ENCODE assay signal across 10 mouse cellular contexts in genomic region chr4:155162433-155163319, GRCm38 (mm10). TPM values are rescaled to one million over a fixed set of nuclear protein-coding genes. Genes with fewer than 3 reads are reported as not detected.
DNase-seq lines count a peak whose midpoint lies in the region; ATAC-seq and TF ChIP-seq lines count a peak whose summit lies in the region.
"Had no signal": no experiment of that assay in that cellular context is flagged by ENCODE, and none has a peak within 500 bp of the region (broad histone marks: within the 10 kb centered on the region; RNA-seq: fewer than 3 reads in every experiment).

No protein-coding gene starts in this region.

- no peak overlapping the region for H3K4me2 ChIP-seq in midbrain, embryonic 13.5 days (replicated peaks)
- no peak overlapping the region for H3K4me2 ChIP-seq in midbrain, embryonic 11.5 days
- no peak overlapping the region for H3K4me2 ChIP-seq in forebrain, postnatal 0 days (ENCODE audit: low read depth)
- H3K4me2 ChIP-seq: embryonic facial prominence, embryonic 13.5 days; midbrain, embryonic 12.5 days had no signal

- H3K36me3 ChIP-seq in midbrain, embryonic 10.5 days, result peaks cover 47% of the 10 kb centered on the region
- H3K36me3 ChIP-seq in midbrain, embryonic 13.5 days, result peaks cover 21% of the 10 kb centered on the region
- peaks cover 41% of the 10 kb centered on the region for H3K36me3 ChIP-seq in embryonic facial prominence, embryonic 10.5 days (replicated peaks)
- H3K36me3 ChIP-seq in midbrain, embryonic 11.5 days (ENCODE audit: control insufficient read depth, insufficient read depth, low read length), result peaks cover 7% of the 10 kb centered on the region
- peaks cover 24% of the 10 kb centered on the region for H3K36me3 ChIP-seq in forebrain, postnatal 0 days (ENCODE audit: insufficient read depth)

- H3K27me3 ChIP-seq in midbrain, embryonic 10.5 days (ENCODE audit: low read depth, poor library complexity, severe bottlenecking), result no peaks in the 10 kb centered on the region
- H3K27me3 ChIP-seq in midbrain, embryonic 13.5 days, result no peaks in the 10 kb centered on the region
- no peaks in the 10 kb centered on the region for H3K27me3 ChIP-seq in embryonic facial prominence, embryonic 10.5 days (replicated peaks; ENCODE audit: low read depth, poor library complexity, severe bottlenecking)
- H3K27me3 ChIP-seq in midbrain, embryonic 11.5 days (ENCODE audit: control insufficient read depth, insufficient read depth, low read length), result no peaks in the 10 kb centered on the region
- no peaks in the 10 kb centered on the region for H3K27me3 ChIP-seq in forebrain, postnatal 0 days (ENCODE audit: insufficient read depth, low read length)
- H3K27me3 ChIP-seq: embryonic facial prominence, embryonic 13.5 days; midbrain, embryonic 12.5 days had no signal

- DNase-seq in midbrain, embryonic 10.5 days (ENCODE audit: low spot score), result no peak
- DNase-seq in embryonic facial prominence, embryonic 10.5 days (ENCODE audit: low spot score), result no peak
- peak; percentile 64 for DNase-seq in lung, postnatal 36 days
- peak; percentile 81 for DNase-seq in thymus, postnatal 25 days
- no peak for DNase-seq in left cerebral cortex, adult 11 months (ENCODE audit: low spot score)
- no peak for DNase-seq in midbrain, embryonic 11.5 days (ENCODE audit: low spot score, missing footprints)
- DNase-seq in forebrain, postnatal 0 days, result no peak

- peaks cover 57% of the 10 kb centered on the region for H3K4me1 ChIP-seq in midbrain, embryonic 10.5 days
- peaks cover 42% of the 10 kb centered on the region for H3K4me1 ChIP-seq in midbrain, embryonic 13.5 days (replicated peaks)
- H3K4me1 ChIP-seq in embryonic facial prominence, embryonic 10.5 days, result peaks cover 57% of the 10 kb centered on the region
- H3K4me1 ChIP-seq in midbrain, embryonic 11.5 days (ENCODE audit: control insufficient read depth, insufficient read depth, low read length), result peaks cover 20% of the 10 kb centered on the region
- no peaks in the 10 kb centered on the region for H3K4me1 ChIP-seq in forebrain, postnatal 0 days (ENCODE audit: insufficient read depth)

- no peak overlapping the region for H3K9ac ChIP-seq in midbrain, embryonic 13.5 days (replicated peaks)
- H3K9ac ChIP-seq in midbrain, embryonic 11.5 days (ENCODE audit: low read length), result no peak overlapping the region
- H3K9ac ChIP-seq in forebrain, postnatal 0 days, result no peak overlapping the region
- H3K9ac ChIP-seq: embryonic facial prominence, embryonic 13.5 days; midbrain, embryonic 12.5 days had no signal

- 79% methylated on average over 7 of the region's 7 CpGs for WGBS in midbrain, embryonic 10.5 days
- WGBS in midbrain, embryonic 13.5 days, result 88% methylated on average over 7 of the region's 7 CpGs
- WGBS in embryonic facial prominence, embryonic 10.5 days, result 68% methylated on average over 7 of the region's 7 CpGs
- WGBS in midbrain, embryonic 11.5 days, result 83% methylated on average over 7 of the region's 7 CpGs
- 84% methylated on average over 7 of the region's 7 CpGs for WGBS in forebrain, postnatal 0 days

- no peaks in the 10 kb centered on the region for H3K9me3 ChIP-seq in midbrain, embryonic 10.5 days (replicated peaks)
- H3K9me3 ChIP-seq in midbrain, embryonic 13.5 days, result no peaks in the 10 kb centered on the region
- no peaks in the 10 kb centered on the region for H3K9me3 ChIP-seq in embryonic facial prominence, embryonic 10.5 days
- no peaks in the 10 kb centered on the region for H3K9me3 ChIP-seq in midbrain, embryonic 11.5 days (ENCODE audit: control insufficient read depth, low read length)
- no peaks in the 10 kb centered on the region for H3K9me3 ChIP-seq in forebrain, postnatal 0 days (ENCODE audit: low read length)
- H3K9me3 ChIP-seq: embryonic facial prominence, embryonic 13.5 days; midbrain, embryonic 12.5 days had no signal

- TF ChIP-seq CTCF in forebrain, postnatal 0 days (IDR thresholded peaks at IDR 0.05; ENCODE audit: low read depth), result no peak

- no peak for ATAC-seq in midbrain, embryonic 13.5 days
- no peak for ATAC-seq in midbrain, embryonic 11.5 days (ENCODE audit: low FRiP score)
- ATAC-seq in forebrain, postnatal 0 days, result no peak

- H3K4me3 ChIP-seq in midbrain, embryonic 10.5 days, result no peak overlapping the region
- no peak overlapping the region for H3K4me3 ChIP-seq in midbrain, embryonic 13.5 days (replicated peaks)
- no peak overlapping the region for H3K4me3 ChIP-seq in embryonic facial prominence, embryonic 10.5 days
- no peak overlapping the region for H3K4me3 ChIP-seq in midbrain, embryonic 11.5 days (ENCODE audit: low read depth, low read length)
- no peak overlapping the region for H3K4me3 ChIP-seq in forebrain, postnatal 0 days (ENCODE audit: low read depth, low read length)
- H3K4me3 ChIP-seq: embryonic facial prominence, embryonic 13.5 days; midbrain, embryonic 12.5 days had no signal

- H3K27ac ChIP-seq in midbrain, embryonic 10.5 days (replicated peaks), result peak overlapping the region; percentile 63
- H3K27ac ChIP-seq in midbrain, embryonic 13.5 days, result no peak overlapping the region
- peak overlapping the region; percentile 57 for H3K27ac ChIP-seq in embryonic facial prominence, embryonic 10.5 days (replicated peaks)
- no peak overlapping the region for H3K27ac ChIP-seq in midbrain, embryonic 11.5 days (ENCODE audit: low read depth, low read length)
- no peak overlapping the region for H3K27ac ChIP-seq in forebrain, postnatal 0 days (ENCODE audit: low read depth, low read length)

RNA-seq across cellular contexts. Expression of gene Ski, which starts 59.7 kb away (rescaled TPM):
- 8.9 and 10.1 TPM in 2 replicates for polyA plus RNA-seq in midbrain, embryonic 10.5 days (2016; fragmentation: Nextera tagmentation; extraction: Ambion mirVana)
- polyA plus RNA-seq in midbrain, embryonic 13.5 days (2015; fragmentation: Nextera tagmentation; extraction: Ambion mirVana), result 9.3 and 9.9 TPM in 2 replicates
- 8.5 and 10.7 TPM in 2 replicates for polyA plus RNA-seq in embryonic facial prominence, embryonic 10.5 days (2016; fragmentation: Nextera tagmentation; extraction: Ambion mirVana)
- polyA plus RNA-seq in midbrain, embryonic 11.5 days (2014; fragmentation: Nextera tagmentation; extraction: Ambion mirVana), result 12.7 and 13.6 TPM in 2 replicates
- total RNA-seq in forebrain, postnatal 0 days (2014; rRNA removed), result 66.9 and 68.7 TPM in 2 replicates
- 11.7 and 12.2 TPM in 2 replicates for polyA plus RNA-seq in forebrain, postnatal 0 days (2015; fragmentation: Nextera tagmentation; extraction: Ambion mirVana)

Comparison
In these comparisons a context has a peak if more than half of its experiments do, and no peak if none do; other contexts are left out.
1. H3K27ac ChIP-seq: peak in midbrain, embryonic 10.5 days (single experiment) and embryonic facial prominence, embryonic 10.5 days (single experiment); none in midbrain, embryonic 13.5 days (single experiment), midbrain, embryonic 11.5 days (single experiment) and forebrain, postnatal 0 days (single experiment).
2. DNase-seq: peak in lung, postnatal 36 days (single experiment) and thymus, postnatal 25 days (single experiment); none in midbrain, embryonic 10.5 days (single experiment), embryonic facial prominence, embryonic 10.5 days (single experiment), left cerebral cortex, adult 11 months (single experiment), midbrain, embryonic 11.5 days (single experiment) and forebrain, postnatal 0 days (single experiment).